Mouse (Mus musculus) heart, postnatal 0 days (tissue): ENCODE data around the gene Srp68.

Experiments used
- CTCF ChIP-seq: IDR thresholded peaks from 2 replicates; pipeline ENCODE4 v1.5.1; 2016; ENCODE audit warnings: antibody characterized with exemption, control low read depth, low read depth
- EP300 ChIP-seq: IDR thresholded peaks from 2 replicates; pipeline ENCODE4 v1.6.1; 2016; ENCODE audit warnings: antibody characterized with exemption, low read depth

- TF ChIP-seq CTCF (no peak), EP300 (no peak)
These were observed 39.1 kb downstream of the Srp68 start for GRCm38 (mm10) chr11:116234901-116235300.
